Mouse (Mus musculus) heart, adult 8-10 months (tissue): ENCODE data around the gene Dscam. TPM values are rescaled to one million over a fixed set of nuclear protein-coding genes. Genes with fewer than 3 reads are reported as not detected.
A peak's percentile ranks its signal among the peaks of the same experiment; 100 is the strongest.

Source experiments
- DNase-seq: peaks from one replicate; pipeline ENCODE4 v3.0.0; 2022; ENCODE audit warnings: low spot score
- total RNA-seq, 4 experiments: library from RNA; stranded (reverse); gene quantifications; 2 replicates each; pipeline ENCODE4 v1.2.4; 2022

Dscam gene
- total RNA-seq, 4 experiments from 2014 or later: not detected

- no peak for DNase-seq
Observed at GRCm38 (mm10) chr16:96877271-96877670, 293.3 kb downstream of the Dscam start.

- no peak for DNase-seq
Observed at GRCm38 (mm10) chr16:96872799-96873198, 297.8 kb downstream of the Dscam start.

- DNase-seq: no peak
Observed at GRCm38 (mm10) chr16:96857571-96857970, 313.0 kb downstream of the Dscam start.

- DNase-seq: no peak
Observed at GRCm38 (mm10) chr16:96855060-96855459, 315.5 kb downstream of the Dscam start.

- no peak for DNase-seq
Observed at GRCm38 (mm10) chr16:96852383-96852782, 318.2 kb downstream of the Dscam start.

GRCm38 (mm10) chr16:96848916-96849315 lies 321.6 kb downstream of the Dscam start:
- no peak for DNase-seq

GRCm38 (mm10) chr16:96846585-96846984 lies 324.0 kb downstream of the Dscam start:
- no peak for DNase-seq

- DNase-seq: no peak
Observed at GRCm38 (mm10) chr16:96846113-96846512, 324.4 kb downstream of the Dscam start.

GRCm38 (mm10) chr16:96845475-96846098 lies 325.0 kb downstream of the Dscam start:
- no peak for DNase-seq

- DNase-seq: no peak
Observed at GRCm38 (mm10) chr16:96843691-96844400, 326.7 kb downstream of the Dscam start.

- DNase-seq: no peak
Observed at GRCm38 (mm10) chr16:96842829-96843360, 327.7 kb downstream of the Dscam start.

GRCm38 (mm10) chr16:96819649-96820048 lies 350.9 kb downstream of the Dscam start:
- peak; percentile 13 for DNase-seq

- peak; percentile 1 for DNase-seq
Observed at GRCm38 (mm10) chr16:96806298-96806697, 364.3 kb downstream of the Dscam start.

- no peak for DNase-seq
Observed at GRCm38 (mm10) chr16:96802636-96803035, 367.9 kb downstream of the Dscam start.

GRCm38 (mm10) chr16:96801650-96802237 lies 368.8 kb downstream of the Dscam start:
- no peak for DNase-seq

- no peak for DNase-seq
Observed at GRCm38 (mm10) chr16:96795431-96795830, 375.1 kb downstream of the Dscam start.

- no peak for DNase-seq
Observed at GRCm38 (mm10) chr16:96791307-96791706, 379.2 kb downstream of the Dscam start.

GRCm38 (mm10) chr16:96788286-96788685 lies 382.3 kb downstream of the Dscam start:
- DNase-seq: no peak

GRCm38 (mm10) chr16:96779021-96779420 lies 391.5 kb downstream of the Dscam start:
- DNase-seq: no peak

- no peak for DNase-seq
Observed at GRCm38 (mm10) chr16:96774245-96774644, 396.3 kb downstream of the Dscam start.

GRCm38 (mm10) chr16:96767985-96768384 lies 402.6 kb downstream of the Dscam start:
- DNase-seq: no peak

GRCm38 (mm10) chr16:96767508-96767907 lies 403.0 kb downstream of the Dscam start:
- DNase-seq: no peak

- DNase-seq: no peak
Observed at GRCm38 (mm10) chr16:96761225-96761624, 409.3 kb downstream of the Dscam start.
